Mouse (Mus musculus) kidney, embryonic 15.5 days (tissue): ENCODE data around the gene Smg9. TPM values are rescaled to one million over a fixed set of nuclear protein-coding genes. Genes with fewer than 3 reads are reported as not detected.

Experiments used
- polyA plus RNA-seq: library from polyadenylated mRNA; unstranded; fragments of >200 nt; fragmentation: Nextera tagmentation; extraction: Ambion mirVana; gene quantifications from 2 replicates; pipeline ENCODE4 v1.2.1, GENCODE M21; 2015

Gene Smg9
- polyA plus RNA-seq, 1 experiment from 2014 or later, result 32.8 TPM

Other genes with a start within 250 kb of the Smg9 start
- gene Zfp114, start 224.6 kb upstream of the Smg9 start, polyA plus RNA-seq, result 5.7 and 6.8 TPM in 2 replicates
- 11.0 and 11.1 TPM in 2 replicates for gene Zfp111, start 188.2 kb upstream of the Smg9 start, polyA plus RNA-seq
- 5.6 and 6.1 TPM in 2 replicates for gene Zfp109, start 162.1 kb upstream of the Smg9 start, polyA plus RNA-seq
- 3.6 and 4.2 TPM in 2 replicates for gene Zfp108, start 144.8 kb upstream of the Smg9 start, polyA plus RNA-seq
- 10.7 and 11.5 TPM in 2 replicates for gene Zfp93, start 129.2 kb upstream of the Smg9 start, polyA plus RNA-seq
- gene Zfp61, start 98.4 kb upstream of the Smg9 start, polyA plus RNA-seq, result 40.0 and 43.9 TPM in 2 replicates
- 11.3 and 12.1 TPM in 2 replicates for gene Zfp94, start 83.0 kb upstream of the Smg9 start, polyA plus RNA-seq
- gene Tescl, start 65.7 kb upstream of the Smg9 start, polyA plus RNA-seq, result 0.43 TPM in 1 of 2 replicates, not detected in the other
- 0.28 TPM in 1 of 2 replicates, not detected in the other for gene Lypd5, start 50.4 kb upstream of the Smg9 start, polyA plus RNA-seq
- 4.9 and 5.5 TPM in 2 replicates for gene Kcnn4, start 29.4 kb upstream of the Smg9 start, polyA plus RNA-seq
- gene Irgc1, start 52.7 kb downstream of the Smg9 start, polyA plus RNA-seq, result not detected in 2 replicates
- 14.4 and 15.3 TPM in 2 replicates for gene Plaur, start 62.9 kb downstream of the Smg9 start, polyA plus RNA-seq
- 6.8 and 7.3 TPM in 2 replicates for gene Cadm4, start 82.4 kb downstream of the Smg9 start, polyA plus RNA-seq
- 61.6 and 66.6 TPM in 2 replicates for gene Zfp428, start 107.4 kb downstream of the Smg9 start, polyA plus RNA-seq
- 0.48 and 0.68 TPM in 2 replicates for gene AC161166.1, start 112.8 kb downstream of the Smg9 start, polyA plus RNA-seq
- 7.4 and 8.3 TPM in 2 replicates for gene Irgq, start 131.1 kb downstream of the Smg9 start, polyA plus RNA-seq
- gene Pinlyp, start 146.5 kb downstream of the Smg9 start, polyA plus RNA-seq, result 0.31 and 0.33 TPM in 2 replicates
- gene Xrcc1, start 146.7 kb downstream of the Smg9 start, polyA plus RNA-seq, result 117 and 137 TPM in 2 replicates
- gene Ethe1, start 187.9 kb downstream of the Smg9 start, polyA plus RNA-seq, result 46.8 and 48.4 TPM in 2 replicates
- 4.0 and 5.5 TPM in 2 replicates for gene Zfp575, start 188.0 kb downstream of the Smg9 start, polyA plus RNA-seq
- gene Phldb3, start 211.1 kb downstream of the Smg9 start, polyA plus RNA-seq, result 0.15 and 0.17 TPM in 2 replicates
- 1.0 and 1.2 TPM in 2 replicates for gene Lypd3, start 236.9 kb downstream of the Smg9 start, polyA plus RNA-seq